Mouse (Mus musculus) forebrain, embryonic 14.5 days (tissue): ENCODE data around the gene Lrba. TPM values are rescaled to one million over a fixed set of nuclear protein-coding genes. Genes with fewer than 3 reads are reported as not detected.

Experiments
- ATAC-seq: fragments of 200-750 bp; cut with Nextera tagmentation; 2 replicates; pipeline ENCODE4 v1.8.0; 2017; ENCODE audit warnings: mild to moderate bottlenecking, moderate library complexity
- DNase-seq: peaks from one replicate; pipeline ENCODE4 v3.0.0-alpha.2; 2015; ENCODE audit warnings: low spot score
- H3K27ac ChIP-seq: fragments of 300-500 bp; sonication (generic); 2 replicates; pipeline ENCODE4 v1.5.1; 2014; ENCODE audit warnings: low read depth, mild to moderate bottlenecking, control low read depth, low read length, moderate library complexity
- H3K27me3 ChIP-seq: fragments of 300-500 bp; sonication (generic); replicated peaks from 2 replicates; pipeline ENCODE4 v1.6.1; 2014; ENCODE audit warnings: low read length, control low read depth, mixed read lengths; ENCODE audit not compliant: control insufficient read depth, insufficient read depth
- H3K36me3 ChIP-seq: fragments of 300-500 bp; sonication (generic); 2 replicates; pipeline ENCODE4 v1.6.1; 2014; ENCODE audit warnings: low read length, control low read depth; ENCODE audit not compliant: control insufficient read depth, insufficient read depth
- H3K4me1 ChIP-seq: fragments of 300-500 bp; sonication (generic); 2 replicates; pipeline ENCODE4 v1.6.1; 2014; ENCODE audit warnings: antibody characterized with exemption, low read length, control low read depth; ENCODE audit not compliant: control insufficient read depth, insufficient read depth
- H3K4me2 ChIP-seq: fragments of 300-500 bp; sonication (generic); 2 replicates; pipeline ENCODE4 v1.6.1; 2014; ENCODE audit warnings: mild to moderate bottlenecking, control low read depth, low read length
- H3K4me3 ChIP-seq: fragments of 300-500 bp; sonication (generic); 2 replicates; pipeline ENCODE4 v1.5.1; 2014; ENCODE audit warnings: low read depth, low read length, control low read depth
- H3K9ac ChIP-seq: fragments of 300-500 bp; sonication (generic); 2 replicates; pipeline ENCODE4 v1.6.1; 2014; ENCODE audit warnings: mild to moderate bottlenecking, low read length, control low read depth, moderate library complexity
- H3K9me3 ChIP-seq: fragments of 300-500 bp; sonication (generic); replicated peaks from 2 replicates; pipeline ENCODE4 v1.6.1; 2016; ENCODE audit warnings: low read length, control low read depth, mixed read lengths; ENCODE audit not compliant: control insufficient read depth
- WGBS: fragments of 180-500 bp; shearing (Covaris S2); extraction: QIAGEN DNeasy Blood & Tissue Kit; methylation state at CpG from one replicate; pipeline ENCODE4 v1.1.7; 2014; 5-methylcytosine and 5-hydroxymethylcytosine counted together
- polyA plus RNA-seq: library from polyadenylated mRNA; unstranded; fragments of >200 nt; fragmentation: Nextera tagmentation; extraction: Ambion mirVana; gene quantifications from 2 replicates; pipeline ENCODE4 v1.2.1, GENCODE M21; 2014

Gene Lrba
- polyA plus RNA-seq, 1 experiment from 2014 or later = 2.9 TPM

GRCm38 (mm10) chr3:86385047-86385446 lies 160.6 kb downstream of the Lrba start:
- 81% methylated on average over 1 of the region's 1 CpGs for WGBS

GRCm38 (mm10) chr3:86386246-86386645 lies 161.8 kb downstream of the Lrba start:
- H3K4me2 ChIP-seq = no peak overlapping the region
- H3K9ac ChIP-seq = no peak overlapping the region
- no peaks in the 10 kb centered on the region for H3K36me3 ChIP-seq
- H3K9me3 ChIP-seq = no peaks in the 10 kb centered on the region
- DNase-seq = no peak
- 84% methylated on average over 4 of the region's 4 CpGs for WGBS
- H3K27me3 ChIP-seq = no peaks in the 10 kb centered on the region
- no peak overlapping the region for H3K27ac ChIP-seq
- no peak for ATAC-seq
- H3K4me3 ChIP-seq = no peak overlapping the region
- H3K4me1 ChIP-seq = no peaks in the 10 kb centered on the region

More at GRCm38 (mm10) chr3:86385047-86385446, 160.6 kb downstream of the Lrba start:
- H3K27ac ChIP-seq = no peak overlapping the region
- DNase-seq = no peak
- H3K27me3 ChIP-seq = no peaks in the 10 kb centered on the region
- no peaks in the 10 kb centered on the region for H3K9me3 ChIP-seq
- no peak overlapping the region for H3K9ac ChIP-seq
- no peak overlapping the region for H3K4me2 ChIP-seq
- H3K4me3 ChIP-seq = no peak overlapping the region
- H3K4me1 ChIP-seq = no peaks in the 10 kb centered on the region
- no peaks in the 10 kb centered on the region for H3K36me3 ChIP-seq
- ATAC-seq = no peak

GRCm38 (mm10) chr3:86423828-86424227 lies 199.3 kb downstream of the Lrba start:
- ATAC-seq (no peak), DNase-seq (no peak)
- H3K4me1 ChIP-seq = no peaks in the 10 kb centered on the region
- no peak overlapping the region for H3K9ac ChIP-seq
- H3K27ac ChIP-seq = no peak overlapping the region
- no peak overlapping the region for H3K4me2 ChIP-seq
- no peaks in the 10 kb centered on the region for H3K9me3 ChIP-seq
- H3K27me3 ChIP-seq = no peaks in the 10 kb centered on the region
- no peaks in the 10 kb centered on the region for H3K36me3 ChIP-seq
- WGBS = 97% methylated on average over 2 of the region's 2 CpGs
- H3K4me3 ChIP-seq = no peak overlapping the region

GRCm38 (mm10) chr3:86426733-86427132 lies 202.3 kb downstream of the Lrba start:
- no peaks in the 10 kb centered on the region for H3K4me1 ChIP-seq
- H3K27ac ChIP-seq = no peak overlapping the region
- no peak overlapping the region for H3K4me2 ChIP-seq
- H3K36me3 ChIP-seq = no peaks in the 10 kb centered on the region
- WGBS = 83% methylated on average over 1 of the region's 1 CpGs
- no peak overlapping the region for H3K9ac ChIP-seq
- H3K9me3 ChIP-seq = no peaks in the 10 kb centered on the region
- no peaks in the 10 kb centered on the region for H3K27me3 ChIP-seq
- DNase-seq = no peak
- ATAC-seq = no peak
- no peak overlapping the region for H3K4me3 ChIP-seq

GRCm38 (mm10) chr3:86443497-86443896 lies 219.0 kb downstream of the Lrba start:
- Histone ChIP-seq H3K27ac (no peak overlapping the region), H3K9me3 (no peaks in the 10 kb centered on the region), H3K4me1 (0 out of 2 replicates have a peak, but pooled peaks cover 2% of the 10 kb centered on the region), H3K4me2 (no peak overlapping the region), H3K27me3 (no peaks in the 10 kb centered on the region), H3K4me3 (no peak overlapping the region), H3K36me3 (no peaks in the 10 kb centered on the region), H3K9ac (no peak overlapping the region)
- ATAC-seq = no peak
- no peak for DNase-seq
- WGBS = 81% methylated on average over 4 of the region's 4 CpGs

GRCm38 (mm10) chr3:86451211-86451610 lies 226.7 kb downstream of the Lrba start:
- 96% methylated on average over 2 of the region's 2 CpGs for WGBS
- Histone ChIP-seq H3K4me1 (0 out of 2 replicates have a peak, but pooled peaks cover 2% of the 10 kb centered on the region), H3K9ac (no peak overlapping the region), H3K4me3 (no peak overlapping the region), H3K4me2 (no peak overlapping the region), H3K27ac (no peak overlapping the region), H3K36me3 (no peaks in the 10 kb centered on the region), H3K27me3 (no peaks in the 10 kb centered on the region), H3K9me3 (no peaks in the 10 kb centered on the region)
- ATAC-seq (no peak), DNase-seq (no peak)

GRCm38 (mm10) chr3:86461582-86461981 lies 237.1 kb downstream of the Lrba start:
- Histone ChIP-seq H3K9ac (no peak overlapping the region), H3K4me3 (no peak overlapping the region), H3K4me2 (no peak overlapping the region), H3K27ac (no peak overlapping the region), H3K27me3 (no peaks in the 10 kb centered on the region), H3K36me3 (no peaks in the 10 kb centered on the region), H3K9me3 (no peaks in the 10 kb centered on the region), H3K4me1 (no peaks in the 10 kb centered on the region)
- ATAC-seq (no peak), DNase-seq (no peak)
- 90% methylated on average over 3 of the region's 3 CpGs for WGBS

- H3K4me3 ChIP-seq = no peak overlapping the region
- ATAC-seq (no peak), DNase-seq (no peak)
- H3K4me1 ChIP-seq = no peaks in the 10 kb centered on the region
- H3K36me3 ChIP-seq = no peaks in the 10 kb centered on the region
- 90% methylated on average over 1 of the region's 1 CpGs for WGBS
- no peak overlapping the region for H3K27ac ChIP-seq
- H3K4me2 ChIP-seq = no peak overlapping the region
- H3K9ac ChIP-seq = no peak overlapping the region
- H3K27me3 ChIP-seq = no peaks in the 10 kb centered on the region
- no peaks in the 10 kb centered on the region for H3K9me3 ChIP-seq
Observed at GRCm38 (mm10) chr3:86489992-86490391, 265.5 kb downstream of the Lrba start.

- no peaks in the 10 kb centered on the region for H3K36me3 ChIP-seq
- no peak for ATAC-seq
Observed at GRCm38 (mm10) chr3:86500586-86500985, 276.1 kb downstream of the Lrba start.

More at GRCm38 (mm10) chr3:86500586-86500985, 276.1 kb downstream of the Lrba start:
- DNase-seq = no peak
- Histone ChIP-seq H3K27ac (no peak overlapping the region), H3K9ac (no peak overlapping the region), H3K27me3 (no peaks in the 10 kb centered on the region), H3K4me2 (no peak overlapping the region), H3K4me3 (no peak overlapping the region), H3K9me3 (no peaks in the 10 kb centered on the region), H3K4me1 (no peaks in the 10 kb centered on the region)
